Mouse (Mus musculus) intestine, embryonic 14.5 days (tissue): ENCODE measurements around the gene Pik3r5. TPM values are rescaled to one million over a fixed set of nuclear protein-coding genes. Genes with fewer than 3 reads are reported as not detected.

Source experiments
- ATAC-seq: fragments of 200-750 bp; cut with Nextera tagmentation; replicated peaks from 2 replicates; pipeline ENCODE4 v1.8.0; 2017; ENCODE audit warnings: low read depth, moderate number of reproducible peaks, moderate TSS enrichment, moderate library complexity; ENCODE audit not compliant: low FRiP score, low TSS enrichment
- DNase-seq: peaks from one replicate; pipeline ENCODE4 v3.0.0-alpha.2; 2018; ENCODE audit warnings: low spot score
- H3K27ac ChIP-seq: fragments of 300-500 bp; sonication (generic); 2 replicates; pipeline ENCODE4 v1.5.1; 2014; ENCODE audit warnings: low read depth, mild to moderate bottlenecking, control low read depth
- H3K27me3 ChIP-seq: fragments of 300-500 bp; sonication (generic); replicated peaks from 2 replicates; pipeline ENCODE4 v1.6.1; 2014; ENCODE audit warnings: low read length, control low read depth; ENCODE audit not compliant: control insufficient read depth, insufficient read depth
- H3K36me3 ChIP-seq: fragments of 300-500 bp; sonication (generic); 2 replicates; pipeline ENCODE4 v1.6.1; 2014; ENCODE audit warnings: low read length, control low read depth; ENCODE audit not compliant: control insufficient read depth, insufficient read depth
- H3K4me1 ChIP-seq: fragments of 300-500 bp; sonication (generic); replicated peaks from 2 replicates; pipeline ENCODE4 v1.6.1; 2014; ENCODE audit warnings: low read length, control low read depth, mixed read lengths; ENCODE audit not compliant: control insufficient read depth, insufficient read depth
- H3K4me2 ChIP-seq: fragments of 300-500 bp; sonication (generic); 2 replicates; pipeline ENCODE4 v1.6.1; 2014; ENCODE audit warnings: low read length
- H3K4me3 ChIP-seq: fragments of 300-500 bp; sonication (generic); 2 replicates; pipeline ENCODE4 v1.5.1; 2014; ENCODE audit warnings: low read depth, low read length, control low read depth, mixed read lengths
- H3K9ac ChIP-seq: fragments of 300-500 bp; sonication (generic); 2 replicates; pipeline ENCODE4 v1.6.1; 2014; ENCODE audit warnings: mild to moderate bottlenecking, low read length
- H3K9me3 ChIP-seq: fragments of 300-500 bp; sonication (generic); 2 replicates; pipeline ENCODE4 v1.6.1; 2016; ENCODE audit warnings: low read length, control low read depth; ENCODE audit not compliant: control insufficient read depth
- WGBS: fragments of 180-500 bp; shearing (Covaris S2); extraction: QIAGEN DNeasy Blood & Tissue Kit; methylation state at CpG from one replicate; pipeline ENCODE4 v1.1.7; 2014; 5-methylcytosine and 5-hydroxymethylcytosine counted together
- polyA plus RNA-seq: library from polyadenylated mRNA; unstranded; fragments of >200 nt; fragmentation: Nextera tagmentation; extraction: Ambion mirVana; gene quantifications from 2 replicates; pipeline ENCODE4 v1.2.1, GENCODE M21; 2014

The Pik3r5 gene
- polyA plus RNA-seq, 1 experiment from 2014 or later = 0.61 TPM

- WGBS = 76% methylated on average over 8 of the region's 8 CpGs
- H3K27ac ChIP-seq = no peak within 1 kb of the TSS
These were observed 71.1 kb downstream of the Pik3r5 start, which contains the start of gene Pik3r6 for GRCm38 (mm10) chr11:68502902-68503629. Pik3r6 (plus strand) TSS chr11:68503019.

DNA sequence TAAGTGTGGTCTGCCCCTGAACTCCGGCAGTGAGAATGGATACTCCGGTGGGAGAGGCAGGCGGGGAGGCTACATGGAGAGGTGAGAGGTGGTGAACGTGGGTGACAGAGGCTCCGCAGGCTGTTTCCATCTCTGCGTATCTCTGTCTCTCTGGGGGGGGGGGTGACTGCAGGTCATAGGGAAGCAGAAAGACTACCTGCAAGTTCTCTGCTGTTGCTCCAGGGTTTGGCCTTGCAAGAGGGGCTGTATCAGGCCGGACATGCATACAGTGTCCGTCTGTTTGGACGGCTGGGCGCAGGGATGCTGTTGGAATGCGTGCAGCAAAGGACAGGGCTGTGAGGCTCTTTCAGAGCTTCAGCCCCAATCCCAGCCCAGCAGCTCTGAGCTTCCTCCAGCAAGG lies 73.0 kb downstream of the Pik3r5 start:
- Histone ChIP-seq H3K9me3 (no peaks in the 10 kb centered on the region), H3K4me3 (no peak overlapping the region), H3K36me3 (no peaks in the 10 kb centered on the region), H3K27ac (no peak overlapping the region), H3K4me2 (no peak overlapping the region), H3K27me3 (no peaks in the 10 kb centered on the region), H3K9ac (no peak overlapping the region), H3K4me1 (no peaks in the 10 kb centered on the region)
- ATAC-seq (no peak), DNase-seq (no peak)
- 82% methylated on average over 11 of the region's 11 CpGs for WGBS

More at GRCm38 (mm10) chr11:68502902-68503629, 71.1 kb downstream of the Pik3r5 start, which contains the start of gene Pik3r6:
- H3K9me3 ChIP-seq = no peaks in the 10 kb centered on the region
- H3K4me3 ChIP-seq = peak within 1 kb of the TSS; percentile 8; the same call in 1 of the 2 replicates
- DNase-seq (no peak), ATAC-seq (no peak)
- no peaks in the 10 kb centered on the region for H3K36me3 ChIP-seq
- H3K4me1 ChIP-seq = no peaks in the 10 kb centered on the region
- H3K27me3 ChIP-seq = no peaks in the 10 kb centered on the region
- H3K9ac ChIP-seq = no peak within 1 kb of the TSS
- H3K4me2 ChIP-seq = peak within 1 kb of the TSS; percentile 20; the same call in 1 of the 2 replicates

- no peak overlapping the region for H3K27ac ChIP-seq
- no peak overlapping the region for H3K9ac ChIP-seq
- no peak overlapping the region for H3K4me3 ChIP-seq
- DNase-seq (no peak), ATAC-seq (no peak)
- H3K27me3 ChIP-seq = no peaks in the 10 kb centered on the region
- H3K36me3 ChIP-seq = no peaks in the 10 kb centered on the region
- no peaks in the 10 kb centered on the region for H3K9me3 ChIP-seq
- 89% methylated on average over 7 of the region's 7 CpGs for WGBS
- no peaks in the 10 kb centered on the region for H3K4me1 ChIP-seq
- H3K4me2 ChIP-seq = no peak overlapping the region
These were observed 75.3 kb downstream of the Pik3r5 start for GRCm38 (mm10) chr11:68507246-68507645.

- Histone ChIP-seq H3K27ac (no peak overlapping the region), H3K4me1 (no peaks in the 10 kb centered on the region), H3K9ac (no peak overlapping the region), H3K36me3 (no peaks in the 10 kb centered on the region), H3K4me2 (no peak overlapping the region), H3K4me3 (no peak overlapping the region), H3K9me3 (no peaks in the 10 kb centered on the region), H3K27me3 (no peaks in the 10 kb centered on the region)
- ATAC-seq (no peak), DNase-seq (no peak)
- WGBS = 57% methylated on average over 5 of the region's 5 CpGs
These were observed 76.7 kb downstream of the Pik3r5 start for GRCm38 (mm10) chr11:68508619-68509018.

GRCm38 (mm10) chr11:68509194-68509593 lies 77.3 kb downstream of the Pik3r5 start:
- no peaks in the 10 kb centered on the region for H3K4me1 ChIP-seq
- H3K4me3 ChIP-seq = no peak overlapping the region
- 50% methylated on average over 2 of the region's 2 CpGs for WGBS
- no peak overlapping the region for H3K9ac ChIP-seq
- no peak overlapping the region for H3K4me2 ChIP-seq
- H3K36me3 ChIP-seq = no peaks in the 10 kb centered on the region
- no peak for DNase-seq
- no peaks in the 10 kb centered on the region for H3K9me3 ChIP-seq
- ATAC-seq = no peak
- no peak overlapping the region for H3K27ac ChIP-seq
- no peaks in the 10 kb centered on the region for H3K27me3 ChIP-seq

DNA sequence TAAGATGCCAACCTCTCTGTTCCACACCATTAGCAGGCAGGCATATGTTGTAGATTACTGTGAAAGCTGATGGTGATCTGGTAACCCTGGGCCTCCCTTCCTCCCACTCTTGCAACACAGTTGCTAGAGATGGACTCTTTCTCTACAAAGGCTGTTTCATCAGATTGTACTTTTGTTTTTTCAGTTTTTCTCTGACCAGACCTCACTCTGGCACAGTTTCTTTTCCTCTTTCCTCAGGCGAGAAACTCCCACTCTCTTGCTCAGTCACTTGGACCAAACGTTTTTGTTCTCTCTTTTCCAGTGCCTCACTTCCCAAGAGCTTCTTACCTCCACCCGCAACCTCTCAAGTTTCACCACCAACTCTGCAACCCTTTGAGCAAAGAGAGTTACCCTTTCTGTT lies 82.0 kb downstream of the Pik3r5 start:
- WGBS = 44% methylated on average over 3 of the region's 3 CpGs
- no peak overlapping the region for H3K4me3 ChIP-seq

DNA sequence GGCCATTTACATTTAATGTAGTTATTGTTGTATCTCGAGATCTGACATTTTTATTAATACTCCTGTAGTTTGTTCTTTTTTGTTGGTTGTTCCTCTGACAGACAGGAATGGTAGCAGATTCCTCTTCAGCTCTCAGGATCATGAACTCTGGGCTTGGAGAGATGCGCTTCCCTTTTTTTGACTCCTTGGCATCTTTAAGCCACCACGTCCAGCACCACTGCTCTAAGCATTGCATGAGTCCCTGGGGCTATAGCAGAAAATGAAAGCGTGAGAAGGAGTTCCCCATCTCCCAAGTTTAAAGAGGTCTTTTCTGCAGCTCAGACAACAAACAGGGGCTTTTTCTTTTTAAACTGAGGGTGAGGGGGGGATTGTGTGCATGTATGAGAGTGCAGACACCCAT lies 87.4 kb downstream of the Pik3r5 start:
- Histone ChIP-seq H3K9ac (no peak overlapping the region), H3K36me3 (no peaks in the 10 kb centered on the region), H3K9me3 (peaks cover 3% of the 10 kb centered on the region; the same call in 1 of the 2 replicates), H3K4me1 (no peaks in the 10 kb centered on the region), H3K4me2 (no peak overlapping the region), H3K27me3 (no peaks in the 10 kb centered on the region), H3K4me3 (no peak overlapping the region), H3K27ac (no peak overlapping the region)
- 88% methylated on average over 4 of the region's 4 CpGs for WGBS
- DNase-seq (no peak), ATAC-seq (no peak)

More for the DNA sequence above, 82.0 kb downstream of the Pik3r5 start:
- H3K4me1 ChIP-seq = no peaks in the 10 kb centered on the region
- H3K9ac ChIP-seq = no peak overlapping the region
- no peaks in the 10 kb centered on the region for H3K9me3 ChIP-seq
- H3K36me3 ChIP-seq = no peaks in the 10 kb centered on the region
- H3K27me3 ChIP-seq = no peaks in the 10 kb centered on the region
- H3K4me2 ChIP-seq = no peak overlapping the region
- ATAC-seq (no peak), DNase-seq (no peak)
- H3K27ac ChIP-seq = no peak overlapping the region

GRCm38 (mm10) chr11:68519815-68520214 lies 87.9 kb downstream of the Pik3r5 start:
- H3K27ac ChIP-seq = no peak overlapping the region
- no peak for DNase-seq
- H3K4me1 ChIP-seq = no peaks in the 10 kb centered on the region
- no peak for ATAC-seq
- no peak overlapping the region for H3K9ac ChIP-seq
- no peaks in the 10 kb centered on the region for H3K36me3 ChIP-seq
- H3K27me3 ChIP-seq = no peaks in the 10 kb centered on the region
- peaks cover 3% of the 10 kb centered on the region; the same call in 1 of the 2 replicates for H3K9me3 ChIP-seq
- no peak overlapping the region for H3K4me3 ChIP-seq
- H3K4me2 ChIP-seq = no peak overlapping the region
- WGBS = 82% methylated on average over 5 of the region's 5 CpGs

- no peaks in the 10 kb centered on the region for H3K27me3 ChIP-seq
- no peak overlapping the region for H3K9ac ChIP-seq
- no peak overlapping the region for H3K4me2 ChIP-seq
- H3K36me3 ChIP-seq = no peaks in the 10 kb centered on the region
- H3K4me1 ChIP-seq = no peaks in the 10 kb centered on the region
- ATAC-seq (no peak), DNase-seq (no peak)
- H3K4me3 ChIP-seq = no peak overlapping the region
- H3K27ac ChIP-seq = no peak overlapping the region
- H3K9me3 ChIP-seq = peaks cover 3% of the 10 kb centered on the region; the same call in 1 of the 2 replicates
- WGBS = 78% methylated on average over 2 of the region's 2 CpGs
These were observed 88.5 kb downstream of the Pik3r5 start for GRCm38 (mm10) chr11:68520439-68520838.
